Mouse (Mus musculus) CD4-positive, CD25-positive, alpha-beta regulatory T cell (primary cell): ENCODE results near the gene Smok2a. TPM values are rescaled to one million over a fixed set of nuclear protein-coding genes. Genes with fewer than 3 reads are reported as not detected.

Experiments used
- polyA plus RNA-seq: library from polyadenylated mRNA; unstranded; fragments of 100-300 nt; shearing (Covaris generic); gene quantifications from one replicate; pipeline ENCODE4 v1.2.1, GENCODE M21; 2017

Smok2a gene
- polyA plus RNA-seq: not detected

GRCm38 (mm10) chr17:13220888-13221287, at the start of gene Smok2a:
TSS of gene Smok2a (plus strand) at chr17:13221188.

GRCm38 (mm10) chr17:13229957-13230356, 9.0 kb downstream of the Smok2a start, which contains the start of gene Smok2b:
TSS of gene Smok2b (plus strand) at chr17:13230257.

Other genes starting within 250 kb of the Smok2a start
- 76.6 TPM for gene Wtap, start 227.0 kb upstream of the Smok2a start, polyA plus RNA-seq
- gene Sod2, start 214.3 kb upstream of the Smok2a start, polyA plus RNA-seq: 106 TPM
- gene Gpr31b, start 168.9 kb upstream of the Smok2a start, polyA plus RNA-seq: not detected
- not detected for gene Tcp10b, start 160.1 kb upstream of the Smok2a start, polyA plus RNA-seq
- not detected for gene Unc93a, start 89.4 kb upstream of the Smok2a start, polyA plus RNA-seq
- gene Smok2b, start 9.1 kb downstream of the Smok2a start, polyA plus RNA-seq: 0.24 TPM
- 0.11 TPM for gene Tcp10c, start 133.4 kb downstream of the Smok2a start, polyA plus RNA-seq